Mouse (Mus musculus) kidney, adult 11 months (tissue): ENCODE measurements around the gene Plod1.

Experiments used
- DNase-seq: peaks from one replicate; pipeline ENCODE4 v3.0.0; 2022

Plod1 gene

GRCm38 (mm10) chr4:147937486-147937885 is 919 bp upstream of the Plod1 start:
- DNase-seq, result no peak

- no peak for DNase-seq
Observed at GRCm38 (mm10) chr4:147937021-147937420, 454 bp upstream of the Plod1 start.

- DNase-seq, result no peak
Observed at GRCm38 (mm10) chr4:147935904-147936303, 663 bp downstream of the Plod1 start.

GRCm38 (mm10) chr4:147934611-147935010 is 2.0 kb downstream of the Plod1 start:
- DNase-seq, result no peak

GRCm38 (mm10) chr4:147934134-147934533 is 2.4 kb downstream of the Plod1 start:
- DNase-seq, result no peak

GRCm38 (mm10) chr4:147930946-147931345 is 5.6 kb downstream of the Plod1 start:
- no peak for DNase-seq

- DNase-seq, result no peak
Observed at GRCm38 (mm10) chr4:147928540-147928939, 8.0 kb downstream of the Plod1 start.

GRCm38 (mm10) chr4:147928136-147928535 is 8.4 kb downstream of the Plod1 start:
- no peak for DNase-seq

GRCm38 (mm10) chr4:147927705-147928104 is 8.9 kb downstream of the Plod1 start:
- peak; percentile 44 for DNase-seq

- DNase-seq, result no peak
Observed at GRCm38 (mm10) chr4:147922341-147922740, 14.2 kb downstream of the Plod1 start.

- no peak for DNase-seq
Observed at GRCm38 (mm10) chr4:147920973-147921372, 15.6 kb downstream of the Plod1 start.

GRCm38 (mm10) chr4:147918459-147919121 is 18.0 kb downstream of the Plod1 start:
- DNase-seq, result peak; percentile 41

GRCm38 (mm10) chr4:147909486-147909885 is 27.1 kb downstream of the Plod1 start:
- no peak for DNase-seq

- no peak for DNase-seq
Observed at GRCm38 (mm10) chr4:147906230-147906629, 30.3 kb downstream of the Plod1 start.

- no peak for DNase-seq
Observed at GRCm38 (mm10) chr4:147905090-147905659, 31.4 kb downstream of the Plod1 start.

- DNase-seq, result peak; percentile 91
Observed at GRCm38 (mm10) chr4:147904313-147905089, 32.1 kb downstream of the Plod1 start, which contains the start of gene Mfn2. Gene Mfn2 (minus strand): TSS chr4:147904704.

- no peak for DNase-seq
Observed at GRCm38 (mm10) chr4:147903601-147904000, 33.0 kb downstream of the Plod1 start.

- DNase-seq, result peak; percentile 38
Observed at GRCm38 (mm10) chr4:147902906-147903500, 33.6 kb downstream of the Plod1 start.

- DNase-seq, result peak; percentile 41
Observed at GRCm38 (mm10) chr4:147900452-147900851, 36.1 kb downstream of the Plod1 start.

- no peak for DNase-seq
Observed at GRCm38 (mm10) chr4:147897348-147897747, 39.2 kb downstream of the Plod1 start.

- no peak for DNase-seq
Observed at GRCm38 (mm10) chr4:147896411-147896810, 40.2 kb downstream of the Plod1 start.

GRCm38 (mm10) chr4:147895815-147896330 is 40.7 kb downstream of the Plod1 start:
- no peak for DNase-seq

- DNase-seq, result peak; percentile 54
Observed at GRCm38 (mm10) chr4:147890341-147890740, 46.2 kb downstream of the Plod1 start.
